Mouse (Mus musculus) hindbrain, embryonic 16.5 days (tissue): ENCODE results near the gene Pigk. TPM values are rescaled to one million over a fixed set of nuclear protein-coding genes. Genes with fewer than 3 reads are reported as not detected.

Experiments used
- ATAC-seq: fragments of 200-750 bp; cut with Nextera tagmentation; 2 replicates; pipeline ENCODE4 v1.8.0; 2017; ENCODE audit warnings: moderate TSS enrichment, moderate library complexity
- H3K27ac ChIP-seq: fragments of 300-500 bp; sonication (generic); 2 replicates; pipeline ENCODE4 v1.5.1; 2014; ENCODE audit warnings: low read depth, mild to moderate bottlenecking, control low read depth, low read length, moderate library complexity
- H3K27me3 ChIP-seq: fragments of 300-500 bp; sonication (generic); replicated peaks from 2 replicates; pipeline ENCODE4 v1.6.1; 2014; ENCODE audit warnings: low read length; ENCODE audit not compliant: control insufficient read depth, insufficient read depth
- H3K36me3 ChIP-seq: fragments of 300-500 bp; sonication (generic); 2 replicates; pipeline ENCODE4 v1.6.1; 2014; ENCODE audit warnings: mild to moderate bottlenecking, low read length, moderate library complexity, mixed read lengths; ENCODE audit not compliant: control insufficient read depth, insufficient read depth
- H3K4me1 ChIP-seq: fragments of 300-500 bp; sonication (generic); 2 replicates; pipeline ENCODE4 v1.6.1; 2014; ENCODE audit warnings: low read depth, low read length; ENCODE audit not compliant: control insufficient read depth, insufficient read depth
- H3K4me2 ChIP-seq: fragments of 300-500 bp; sonication (generic); 2 replicates; pipeline ENCODE4 v1.6.1; 2014; ENCODE audit warnings: mild to moderate bottlenecking, low read length, control low read depth, moderate library complexity
- H3K4me3 ChIP-seq: fragments of 300-500 bp; sonication (generic); 2 replicates; pipeline ENCODE4 v1.5.1; 2014; ENCODE audit warnings: mild to moderate bottlenecking, low read length, control low read depth, moderate library complexity
- H3K9ac ChIP-seq: fragments of 300-500 bp; sonication (generic); 2 replicates; pipeline ENCODE4 v1.6.1; 2014; ENCODE audit warnings: low read depth, mild to moderate bottlenecking, control low read depth, low read length, moderate library complexity
- H3K9me3 ChIP-seq: fragments of 300-500 bp; sonication (generic); 2 replicates; pipeline ENCODE4 v1.6.1; 2014; ENCODE audit warnings: mild to moderate bottlenecking, low read length, moderate library complexity; ENCODE audit not compliant: control insufficient read depth
- WGBS: fragments of 180-500 bp; shearing (Covaris S2); extraction: QIAGEN DNeasy Blood & Tissue Kit; methylation state at CpG from one replicate; pipeline ENCODE4 v1.1.7; 2014; 5-methylcytosine and 5-hydroxymethylcytosine counted together
- polyA plus RNA-seq: library from polyadenylated mRNA; unstranded; fragments of >200 nt; fragmentation: Nextera tagmentation; extraction: Ambion mirVana; gene quantifications from 2 replicates; pipeline ENCODE4 v1.2.1, GENCODE M21; 2015

Gene Pigk
- polyA plus RNA-seq, 1 experiment from 2014 or later = 58.1 TPM

GRCm38 (mm10) chr3:152925364-152925763 lies 211.5 kb downstream of the Pigk start:
- H3K36me3 ChIP-seq = no peaks in the 10 kb centered on the region
- no peaks in the 10 kb centered on the region for H3K9me3 ChIP-seq
- WGBS = 92% methylated on average over 8 of the region's 8 CpGs
- peaks cover 8% of the 10 kb centered on the region for H3K4me1 ChIP-seq
- no peak overlapping the region for H3K27ac ChIP-seq
- H3K4me2 ChIP-seq = no peak overlapping the region
- H3K4me3 ChIP-seq = no peak overlapping the region
- H3K27me3 ChIP-seq = no peaks in the 10 kb centered on the region
- no peak for ATAC-seq
- H3K9ac ChIP-seq = no peak overlapping the region

DNA sequence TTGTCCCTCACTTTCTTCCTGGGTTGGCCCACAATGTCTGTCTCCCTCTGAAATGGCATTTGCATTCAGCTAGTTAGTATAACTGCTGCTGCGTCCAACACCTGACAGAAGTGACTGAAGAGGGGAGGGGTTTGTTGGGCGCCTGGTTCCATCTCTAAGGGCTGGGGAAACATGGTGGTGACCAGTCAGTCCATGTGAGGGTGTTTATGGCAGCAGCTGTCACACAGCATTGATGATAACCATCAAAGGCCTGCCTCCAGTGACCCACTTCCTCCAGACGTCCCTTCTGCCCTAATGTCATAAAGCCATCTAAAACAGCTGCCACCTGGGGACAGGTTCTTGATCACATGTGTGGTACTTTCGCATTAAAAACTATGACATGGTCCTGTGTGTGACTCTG lies 212.3 kb downstream of the Pigk start:
- no peak for ATAC-seq
- H3K36me3 ChIP-seq = no peaks in the 10 kb centered on the region
- peaks cover 8% of the 10 kb centered on the region for H3K4me1 ChIP-seq
- H3K9me3 ChIP-seq = no peaks in the 10 kb centered on the region
- no peak overlapping the region for H3K4me2 ChIP-seq
- no peak overlapping the region for H3K4me3 ChIP-seq
- no peaks in the 10 kb centered on the region for H3K27me3 ChIP-seq
- no peak overlapping the region for H3K9ac ChIP-seq
- H3K27ac ChIP-seq = no peak overlapping the region
- WGBS = 74% methylated on average over 4 of the region's 4 CpGs

DNA sequence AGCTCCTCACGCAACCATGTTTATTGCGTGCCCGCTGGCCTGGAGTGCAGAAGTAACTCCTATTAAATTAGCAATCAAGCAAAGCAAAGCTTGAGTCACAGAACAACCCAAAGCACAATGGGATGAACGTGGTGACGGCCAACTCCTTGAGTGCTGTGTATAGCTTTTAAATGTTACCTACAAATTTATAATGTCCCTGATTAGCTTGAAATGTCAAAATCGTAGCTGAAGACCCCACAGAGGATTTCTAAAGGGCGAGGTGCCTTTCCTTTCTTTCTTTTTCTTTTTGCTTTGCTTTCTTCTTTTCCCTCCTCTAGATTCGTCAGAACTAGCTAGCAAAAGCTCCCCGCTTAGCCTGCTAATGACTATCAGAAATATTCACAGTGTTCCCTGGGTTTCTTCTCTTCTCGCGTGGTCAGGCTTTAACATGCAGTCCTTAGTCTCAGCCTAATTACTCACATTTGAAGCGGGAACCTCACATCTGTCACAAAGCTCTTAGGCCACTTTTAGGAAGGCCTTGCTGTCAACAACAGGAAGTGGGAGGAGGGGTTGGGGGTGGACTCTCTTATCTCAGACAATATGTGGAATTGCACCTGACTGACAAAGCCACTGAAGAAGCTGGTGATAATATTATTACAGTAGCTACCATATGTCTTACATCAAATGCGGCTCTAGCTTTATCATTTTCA lies 214.5 kb downstream of the Pigk start:
- H3K27ac ChIP-seq = 0 out of 2 replicates have a peak overlapping the region, but pooled peaks have one; percentile 3
- no peak overlapping the region for H3K4me3 ChIP-seq
- no peak overlapping the region for H3K4me2 ChIP-seq
- H3K9ac ChIP-seq = no peak overlapping the region
- peaks cover 8% of the 10 kb centered on the region for H3K4me1 ChIP-seq
- 60% methylated on average over 13 of the region's 13 CpGs for WGBS
- H3K36me3 ChIP-seq = no peaks in the 10 kb centered on the region
- no peak for ATAC-seq
- H3K9me3 ChIP-seq = no peaks in the 10 kb centered on the region
- no peaks in the 10 kb centered on the region for H3K27me3 ChIP-seq

DNA sequence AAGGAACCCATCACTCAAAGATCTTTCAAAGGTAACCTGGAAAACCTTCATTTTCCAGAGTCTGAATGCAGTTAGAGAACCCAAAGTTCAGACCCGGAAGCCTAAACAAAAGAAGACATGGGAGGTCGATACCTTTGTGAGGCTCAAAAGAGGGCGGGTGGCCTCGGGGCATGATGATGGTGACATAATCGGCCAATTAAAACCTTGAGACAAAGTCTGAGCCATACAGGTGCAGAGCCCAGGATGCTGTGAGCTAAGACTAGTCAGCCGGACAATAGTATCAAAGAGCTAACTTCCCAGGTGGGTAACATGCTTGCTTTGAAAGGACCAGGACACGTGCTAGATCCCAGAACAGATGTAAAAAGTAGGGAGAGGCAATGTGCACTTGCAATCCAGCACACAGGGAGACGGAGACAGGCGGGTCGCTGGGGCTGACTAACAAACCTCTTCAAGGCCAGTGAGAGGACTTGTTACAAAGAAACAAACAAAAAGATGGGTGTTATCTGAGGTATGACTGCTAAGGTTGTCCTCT lies 215.4 kb downstream of the Pigk start:
- H3K27ac ChIP-seq = no peak overlapping the region
- no peaks in the 10 kb centered on the region for H3K27me3 ChIP-seq
- no peak overlapping the region for H3K4me2 ChIP-seq
- 0 out of 2 replicates have a peak, but pooled peaks have one; percentile 15 for ATAC-seq
- H3K4me3 ChIP-seq = no peak overlapping the region
- 77% methylated on average over 10 of the region's 10 CpGs for WGBS
- H3K36me3 ChIP-seq = no peaks in the 10 kb centered on the region
- H3K9ac ChIP-seq = no peak overlapping the region
- peaks cover 8% of the 10 kb centered on the region for H3K4me1 ChIP-seq
- no peaks in the 10 kb centered on the region for H3K9me3 ChIP-seq

- Histone ChIP-seq H3K27ac (no peak overlapping the region), H3K27me3 (no peaks in the 10 kb centered on the region), H3K36me3 (no peaks in the 10 kb centered on the region), H3K9me3 (no peaks in the 10 kb centered on the region), H3K4me2 (no peak overlapping the region), H3K4me3 (no peak overlapping the region), H3K4me1 (peaks cover 8% of the 10 kb centered on the region), H3K9ac (no peak overlapping the region)
- 0 out of 2 replicates have a peak, but pooled peaks have one; percentile 16 for ATAC-seq
- 87% methylated on average over 7 of the region's 7 CpGs for WGBS
These were observed 215.9 kb downstream of the Pigk start for GRCm38 (mm10) chr3:152929788-152930281.

- H3K4me1 ChIP-seq = peaks cover 8% of the 10 kb centered on the region
- H3K36me3 ChIP-seq = no peaks in the 10 kb centered on the region
- H3K27me3 ChIP-seq = no peaks in the 10 kb centered on the region
- H3K9ac ChIP-seq = no peak overlapping the region
- H3K4me2 ChIP-seq = no peak overlapping the region
- no peak overlapping the region for H3K4me3 ChIP-seq
- 89% methylated on average over 3 of the region's 3 CpGs for WGBS
- no peak for ATAC-seq
- no peak overlapping the region for H3K27ac ChIP-seq
- H3K9me3 ChIP-seq = no peaks in the 10 kb centered on the region
These were observed 217.5 kb downstream of the Pigk start for GRCm38 (mm10) chr3:152931354-152931753.

GRCm38 (mm10) chr3:152932096-152932495 lies 218.2 kb downstream of the Pigk start:
- peaks cover 8% of the 10 kb centered on the region for H3K4me1 ChIP-seq
- ATAC-seq = no peak
- 75% methylated on average over 4 of the region's 4 CpGs for WGBS

DNA sequence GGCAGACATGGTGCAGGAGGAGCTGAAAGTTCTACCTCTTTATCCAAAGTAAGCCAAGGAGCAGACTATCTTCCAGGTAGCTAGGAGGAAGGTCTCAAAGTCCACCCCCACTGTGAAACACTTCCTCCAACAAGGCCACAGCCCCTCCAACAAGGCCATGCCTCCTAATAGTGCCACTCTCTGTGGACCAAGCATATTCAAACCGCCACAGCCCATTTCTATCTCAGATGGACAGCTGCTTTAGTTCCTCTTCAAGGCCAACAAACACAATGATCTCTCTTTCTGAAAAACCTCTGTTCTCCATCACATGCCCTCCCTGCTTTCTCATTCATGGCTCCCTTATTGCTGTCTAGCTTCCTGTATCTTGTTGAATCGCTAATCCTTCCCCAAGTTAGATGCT lies 218.6 kb downstream of the Pigk start:
- Histone ChIP-seq H3K9me3 (no peaks in the 10 kb centered on the region), H3K36me3 (no peaks in the 10 kb centered on the region), H3K4me1 (peaks cover 8% of the 10 kb centered on the region), H3K4me3 (no peak overlapping the region), H3K27me3 (no peaks in the 10 kb centered on the region), H3K4me2 (no peak overlapping the region), H3K9ac (no peak overlapping the region), H3K27ac (no peak overlapping the region)
- ATAC-seq = no peak
- WGBS = 86% methylated on average over 2 of the region's 2 CpGs

More at GRCm38 (mm10) chr3:152932096-152932495, 218.2 kb downstream of the Pigk start:
- H3K9me3 ChIP-seq = no peaks in the 10 kb centered on the region
- H3K4me2 ChIP-seq = no peak overlapping the region
- no peaks in the 10 kb centered on the region for H3K27me3 ChIP-seq
- no peak overlapping the region for H3K9ac ChIP-seq
- H3K4me3 ChIP-seq = no peak overlapping the region
- H3K36me3 ChIP-seq = no peaks in the 10 kb centered on the region
- H3K27ac ChIP-seq = no peak overlapping the region

DNA sequence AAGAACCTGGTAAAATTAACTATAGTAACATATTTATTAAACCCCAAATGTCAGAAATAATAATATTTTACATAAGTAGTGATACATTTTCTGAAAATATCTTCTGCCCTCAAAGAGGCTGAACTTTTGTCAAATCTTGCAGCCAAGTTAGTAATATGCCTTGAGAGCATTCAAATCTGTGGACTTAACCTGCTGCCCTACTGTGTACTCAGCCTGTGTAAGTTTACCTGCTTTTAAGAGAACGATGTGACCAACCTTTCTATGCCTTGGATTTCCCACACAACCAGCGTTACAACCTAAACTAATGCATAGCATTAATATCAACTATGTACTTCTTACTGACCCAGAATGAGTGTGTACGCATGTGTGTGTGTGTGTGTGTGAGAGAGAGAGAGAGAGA lies 219.8 kb downstream of the Pigk start:
- Histone ChIP-seq H3K9me3 (no peaks in the 10 kb centered on the region), H3K27me3 (no peaks in the 10 kb centered on the region), H3K4me3 (no peak overlapping the region), H3K27ac (no peak overlapping the region), H3K36me3 (no peaks in the 10 kb centered on the region), H3K9ac (no peak overlapping the region), H3K4me2 (no peak overlapping the region), H3K4me1 (peaks cover under 1% of the 10 kb centered on the region)
- WGBS = 94% methylated on average over 3 of the region's 3 CpGs
- no peak for ATAC-seq
